Mouse (Mus musculus) ES-E14 (cell line): Measurements from ENCODE around the gene Wrap53.

Experiments used
- CHD2 ChIP-seq: IDR thresholded peaks from 2 replicates; pipeline ENCODE4 v1.6.1; 2014; ENCODE audit warnings: mild to moderate bottlenecking, low read depth, low read length, inconsistent platforms
- ZNF384 ChIP-seq: IDR thresholded peaks from 2 replicates; pipeline ENCODE4 v1.6.1; 2012; ENCODE audit warnings: low read depth, low read length, inconsistent platforms

DNA sequence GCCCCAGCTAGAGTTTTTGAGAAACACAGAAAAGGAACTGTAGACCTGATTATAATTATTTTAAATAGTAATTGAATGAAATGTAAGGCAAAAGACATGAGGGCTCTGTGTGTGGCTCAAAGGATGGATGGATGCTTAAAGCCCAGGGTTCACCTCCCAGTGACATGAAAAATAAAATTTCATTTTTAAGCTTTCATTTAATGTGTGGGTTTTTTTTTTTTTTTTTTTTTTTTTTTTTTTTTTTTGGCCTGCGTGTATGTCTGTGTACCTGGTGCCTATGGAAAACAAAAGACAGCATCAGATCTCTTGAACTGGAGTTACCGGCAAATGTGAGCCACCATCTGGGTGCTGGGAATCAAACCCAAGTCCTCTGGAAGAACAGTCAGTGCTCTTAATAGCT is 39.4 kb downstream of the Wrap53 start:
- TF ChIP-seq CHD2 (no peak), ZNF384 (peak; percentile 83)
